Mouse (Mus musculus): ENCODE measurements around the gene Gzmg.

DNA sequence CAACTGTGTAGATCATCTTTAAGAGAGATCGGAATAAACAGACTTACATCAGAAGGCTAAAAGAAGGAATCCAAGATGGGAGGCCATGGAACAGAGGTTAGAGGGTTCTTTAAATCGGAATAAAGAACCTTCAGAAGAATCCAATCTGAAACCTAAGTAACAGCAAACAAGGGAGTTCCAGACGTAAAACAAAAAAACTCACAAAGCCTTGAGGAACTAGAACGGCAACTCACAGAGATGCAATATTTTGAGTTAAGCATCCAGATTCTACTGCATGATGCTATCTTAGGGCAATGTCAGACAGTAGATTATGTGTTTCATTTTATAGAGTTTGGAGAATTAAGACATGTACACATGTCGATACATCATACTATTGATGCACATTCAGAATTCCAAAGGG, 15.1 kb upstream of the Gzmg start, which contains the start of gene Gzmn:
- TF ChIP-seq POLR2A (IDR thresholded peaks at IDR 0.05; ENCODE audit: insufficient read depth, low read depth, low read length), result no peak
- no peak for TF ChIP-seq EP300 (IDR thresholded peaks at IDR 0.05; ENCODE audit: insufficient read depth, low read depth, low read length)
